Mouse (Mus musculus) macrophage (primary cell): ENCODE data around the gene Gss. TPM values are rescaled to one million over a fixed set of nuclear protein-coding genes. Genes with fewer than 3 reads are reported as not detected.

ENCODE experiments used
- H3K27ac ChIP-seq: fragments of 350-480 bp; formaldehyde crosslinking; 2 replicates; pipeline ENCODE4 v1.9.0; 2021
- H3K36me3 ChIP-seq: fragments of 350-480 bp; formaldehyde crosslinking; 2 replicates; pipeline ENCODE4 v1.9.0; 2021; ENCODE audit errors: inconsistent target
- H3K4me3 ChIP-seq: fragments of 350-480 bp; formaldehyde crosslinking; 2 replicates; pipeline ENCODE4 v1.9.0; 2021; ENCODE audit errors: inconsistent target
- H3K79me2 ChIP-seq: fragments of 350-480 bp; formaldehyde crosslinking; 2 replicates; pipeline ENCODE4 v1.9.0; 2021; ENCODE audit errors: inconsistent target
- WGBS: methylation state at CpG from one replicate; pipeline ENCODE4 v1.1.7; 2026; ENCODE audit warnings: inconsistent platforms; ENCODE audit not compliant: missing documents; 5-methylcytosine and 5-hydroxymethylcytosine counted together
- polyA plus RNA-seq: library from polyadenylated mRNA; stranded (reverse); fragments of 250-400 nt; gene quantifications from 3 replicates; pipeline ENCODE4 v1.2.4, GENCODE M21; 2018; ENCODE audit warnings: inconsistent platforms
- total RNA-seq, 78 experiments: library from RNA; depleted of rRNA; stranded (reverse); fragments of 250-400 nt; gene quantifications; 1 replicate in 9 of 78; 2 replicates in 24 of 78; 3 replicates in 43 of 78; 4 replicates in 2 of 78; pipeline ENCODE4 v1.2.4; 2018; ENCODE audit warnings: inconsistent platforms in 56 of 78

The Gss gene
- total RNA-seq (2018; cell fraction: chromatin; rRNA removed) = 10 to 100 TPM in 18 of 26 experiments, 1 to 10 TPM in 8; 4.7 to 43.5 (median 15.6) TPM
- total RNA-seq (2018; cell fraction: cytosol; rRNA removed) = 10 to 100 TPM in 25 of 26 experiments, 1 to 10 TPM in 1; 10.0 to 16.7 (median 14.0) TPM
- total RNA-seq (2018; cell fraction: nucleus; rRNA removed) = 10 to 100 TPM in 16 of 26 experiments, 1 to 10 TPM in 10; 4.8 to 17.8 (median 10.5) TPM
- polyA plus RNA-seq = 13.3 to 14.6 TPM (median 14.0 TPM) in 3 replicates

DNA sequence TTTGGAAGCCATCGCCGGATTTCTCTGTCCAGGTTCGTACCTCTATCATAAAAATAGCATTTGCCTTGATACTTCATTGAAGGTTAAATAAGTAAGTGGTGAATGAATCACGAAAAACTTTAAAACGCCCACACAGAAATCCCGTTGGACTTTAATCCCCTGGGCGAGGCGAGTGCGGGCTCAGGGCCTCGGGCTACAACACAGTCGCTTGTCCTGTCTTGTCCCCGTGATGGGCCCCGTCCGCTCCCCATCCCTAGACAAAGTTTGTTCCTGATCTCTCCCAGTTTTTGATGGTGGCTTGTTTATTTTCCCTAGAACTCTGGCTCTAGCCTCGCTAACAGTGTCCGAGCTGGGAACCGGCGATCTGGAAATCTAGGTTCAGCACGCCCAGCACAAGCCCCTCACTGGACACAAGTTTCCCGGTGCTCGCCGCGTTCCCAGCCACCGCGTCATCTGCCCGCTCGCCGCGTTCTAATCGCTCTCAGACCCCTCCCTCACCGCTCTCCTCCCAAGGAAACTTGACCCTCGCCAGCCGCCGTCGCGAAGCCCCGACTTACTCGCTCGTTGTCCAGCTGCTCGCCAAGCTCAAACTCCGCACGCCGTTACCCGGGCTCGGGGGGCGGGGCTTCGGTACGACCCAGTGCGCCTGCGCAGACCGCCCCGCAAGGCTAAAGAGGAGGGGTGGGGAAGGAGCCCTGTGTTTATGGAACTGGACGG lies at the start of gene Gss:
Gss (minus strand) TSS at position 674 of the 717 bp plus-strand sequence.
- H3K4me3 ChIP-seq = peak within 1 kb of the TSS; percentile 80
- WGBS = under 1% methylated on average over 53 of the region's 53 CpGs
- H3K36me3 ChIP-seq = no peaks in the 10 kb centered on the region
- H3K79me2 ChIP-seq = no peaks in the 10 kb centered on the region
- peak within 1 kb of the TSS; percentile 55 for H3K27ac ChIP-seq

- Histone ChIP-seq H3K36me3 (peaks cover 63% of the 10 kb centered on the region), H3K79me2 (no peaks in the 10 kb centered on the region), H3K27ac (peak overlapping the region; percentile 15; the same call in 1 of the 2 replicates)
Measured at GRCm38 (mm10) chr2:155641540-155642472, 49.2 kb upstream of the Gss start.

GRCm38 (mm10) chr2:155640656-155641055 lies 48.0 kb upstream of the Gss start:
- 95% methylated on average over 6 of the region's 6 CpGs for WGBS
- Histone ChIP-seq H3K27ac (no peak overlapping the region), H3K36me3 (peaks cover 67% of the 10 kb centered on the region), H3K4me3 (no peak overlapping the region), H3K79me2 (no peaks in the 10 kb centered on the region)

More at GRCm38 (mm10) chr2:155641540-155642472, 49.2 kb upstream of the Gss start:
- H3K4me3 ChIP-seq = no peak overlapping the region
- WGBS = 91% methylated on average over 18 of the region's 18 CpGs

DNA sequence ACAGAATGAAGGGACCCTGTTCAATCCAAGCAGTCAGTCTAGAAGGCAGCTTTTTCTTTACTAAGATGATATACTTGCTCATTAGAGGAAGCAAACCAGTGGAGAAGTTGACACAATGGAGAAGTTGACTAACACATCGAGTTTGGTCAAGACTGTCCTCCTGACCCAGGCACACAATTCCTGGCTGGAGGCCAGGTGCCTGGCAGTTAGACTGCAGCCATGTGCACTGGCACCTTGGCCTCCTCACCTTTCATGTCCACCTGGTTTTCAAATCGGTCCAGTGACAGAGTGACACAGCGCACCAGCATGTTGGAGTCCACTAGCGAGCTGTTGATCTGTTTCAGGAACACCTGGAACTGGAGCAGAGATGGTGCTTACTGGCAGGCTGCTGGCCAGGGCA lies 44.8 kb upstream of the Gss start:
- Histone ChIP-seq H3K36me3 (peaks cover 66% of the 10 kb centered on the region), H3K4me3 (no peak overlapping the region), H3K79me2 (no peaks in the 10 kb centered on the region), H3K27ac (no peak overlapping the region)
- WGBS = 77% methylated on average over 4 of the region's 4 CpGs

DNA sequence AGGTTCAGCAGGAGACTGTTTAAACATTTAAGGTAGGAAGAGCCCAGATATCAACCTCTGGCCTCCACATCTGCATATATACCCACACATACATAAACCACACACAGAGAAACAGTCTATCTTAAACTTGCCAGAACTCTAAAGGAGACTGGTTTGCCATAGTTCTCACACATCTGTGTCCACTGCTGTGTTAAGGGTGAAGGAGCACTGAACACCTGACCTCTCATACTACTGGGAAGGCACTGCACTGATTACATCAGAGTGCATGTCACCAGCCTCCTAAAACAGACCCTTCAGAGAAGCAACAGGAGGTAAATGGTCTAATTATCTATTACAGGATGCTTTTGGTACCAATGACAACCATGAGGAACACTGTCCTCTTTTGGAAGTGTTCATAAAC lies 44.3 kb upstream of the Gss start:
- Histone ChIP-seq H3K79me2 (no peaks in the 10 kb centered on the region), H3K27ac (no peak overlapping the region), H3K36me3 (peaks cover 66% of the 10 kb centered on the region), H3K4me3 (no peak overlapping the region)

GRCm38 (mm10) chr2:155635961-155636360 lies 43.4 kb upstream of the Gss start:
- WGBS = 87% methylated on average over 8 of the region's 8 CpGs
- Histone ChIP-seq H3K27ac (no peak overlapping the region), H3K36me3 (peaks cover 56% of the 10 kb centered on the region), H3K79me2 (no peaks in the 10 kb centered on the region), H3K4me3 (no peak overlapping the region)

GRCm38 (mm10) chr2:155634562-155634961 lies 42.0 kb upstream of the Gss start:
- H3K36me3 ChIP-seq = peaks cover 42% of the 10 kb centered on the region; the same call in 1 of the 2 replicates
- no peak overlapping the region for H3K27ac ChIP-seq
- 97% methylated on average over 8 of the region's 8 CpGs for WGBS
- H3K4me3 ChIP-seq = no peak overlapping the region
- no peaks in the 10 kb centered on the region for H3K79me2 ChIP-seq

DNA sequence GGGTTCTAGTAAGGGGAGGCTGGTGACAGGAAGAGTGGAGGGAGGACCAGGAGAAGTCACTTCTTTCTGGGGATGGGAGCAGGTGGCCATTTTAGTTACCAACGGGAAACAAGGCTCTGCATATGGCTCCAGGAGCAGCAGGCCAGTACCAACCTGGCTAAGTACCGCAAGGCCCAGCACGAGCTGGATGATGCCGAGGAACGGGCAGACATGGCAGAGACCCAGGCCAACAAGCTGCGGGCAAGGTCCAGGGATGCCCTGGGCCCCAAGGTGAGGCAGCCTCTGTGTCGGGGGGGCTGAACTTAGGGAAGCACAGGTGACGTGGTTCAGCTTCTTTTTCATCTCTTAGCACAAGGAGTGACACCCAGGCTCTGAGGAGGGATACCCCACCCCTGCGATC lies 41.1 kb upstream of the Gss start:
- 95% methylated on average over 9 of the region's 9 CpGs for WGBS

DNA sequence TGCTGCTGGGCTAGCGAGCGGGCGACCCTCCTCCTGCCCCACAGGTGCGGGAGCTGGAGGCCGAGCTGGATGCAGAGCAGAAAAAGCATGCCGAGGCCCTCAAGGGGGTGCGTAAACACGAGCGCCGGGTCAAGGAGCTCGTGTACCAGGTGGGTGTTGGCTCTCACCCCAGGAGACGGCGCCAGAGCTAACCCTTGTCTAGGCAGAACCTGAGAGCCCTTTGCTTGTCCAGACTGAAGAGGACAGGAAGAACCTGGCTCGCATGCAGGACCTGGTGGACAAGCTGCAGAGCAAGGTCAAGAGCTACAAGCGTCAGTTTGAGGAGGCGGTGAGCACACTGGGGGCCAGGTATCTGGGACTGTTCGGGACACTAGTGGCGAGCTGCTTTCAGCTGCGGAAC lies 40.5 kb upstream of the Gss start:
- Histone ChIP-seq H3K79me2 (no peaks in the 10 kb centered on the region), H3K27ac (no peak overlapping the region), H3K36me3 (peaks cover 37% of the 10 kb centered on the region; the same call in 1 of the 2 replicates), H3K4me3 (no peak overlapping the region)
- 97% methylated on average over 14 of the region's 19 CpGs for WGBS

More for the DNA sequence above, 41.1 kb upstream of the Gss start:
- no peak overlapping the region for H3K4me3 ChIP-seq
- H3K27ac ChIP-seq = no peak overlapping the region
- peaks cover 37% of the 10 kb centered on the region; the same call in 1 of the 2 replicates for H3K36me3 ChIP-seq
- H3K79me2 ChIP-seq = no peaks in the 10 kb centered on the region

- H3K27ac ChIP-seq = no peak overlapping the region
- 91% methylated on average over 24 of the region's 30 CpGs for WGBS
- H3K79me2 ChIP-seq = no peaks in the 10 kb centered on the region
- H3K36me3 ChIP-seq = peaks cover 37% of the 10 kb centered on the region; the same call in 1 of the 2 replicates
- no peak overlapping the region for H3K4me3 ChIP-seq
Measured at GRCm38 (mm10) chr2:155632138-155632936, 39.7 kb upstream of the Gss start.

- Histone ChIP-seq H3K36me3 (peaks cover 25% of the 10 kb centered on the region; the same call in 1 of the 2 replicates), H3K27ac (no peak overlapping the region), H3K79me2 (no peaks in the 10 kb centered on the region), H3K4me3 (no peak overlapping the region)
- WGBS = 52% methylated on average over 41 of the region's 43 CpGs
Measured at GRCm38 (mm10) chr2:155630590-155631416, 38.2 kb upstream of the Gss start.

DNA sequence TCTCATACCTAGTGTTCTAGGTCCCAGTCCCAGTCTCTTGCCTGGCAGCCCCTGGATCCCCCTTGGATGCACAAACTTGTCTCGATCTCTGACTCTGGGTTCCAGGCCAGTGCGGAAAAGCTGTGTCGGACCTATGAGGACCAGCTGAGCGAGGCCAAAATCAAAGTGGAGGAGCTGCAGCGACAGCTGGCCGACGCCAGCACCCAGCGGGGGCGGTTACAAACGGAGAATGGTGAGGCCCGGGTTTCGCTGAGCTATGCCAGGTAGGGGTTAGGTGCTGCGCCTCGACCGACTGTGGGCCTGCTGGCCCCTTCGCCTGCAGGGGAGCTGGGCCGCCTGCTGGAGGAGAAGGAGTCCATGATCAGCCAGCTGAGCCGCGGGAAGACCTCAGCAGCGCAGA lies 37.5 kb upstream of the Gss start:
- Histone ChIP-seq H3K27ac (no peak overlapping the region), H3K4me3 (no peak overlapping the region), H3K79me2 (no peaks in the 10 kb centered on the region), H3K36me3 (peaks cover 18% of the 10 kb centered on the region; the same call in 1 of the 2 replicates)
- 44% methylated on average over 17 of the region's 20 CpGs for whole genome bisulfite sequencing

DNA sequence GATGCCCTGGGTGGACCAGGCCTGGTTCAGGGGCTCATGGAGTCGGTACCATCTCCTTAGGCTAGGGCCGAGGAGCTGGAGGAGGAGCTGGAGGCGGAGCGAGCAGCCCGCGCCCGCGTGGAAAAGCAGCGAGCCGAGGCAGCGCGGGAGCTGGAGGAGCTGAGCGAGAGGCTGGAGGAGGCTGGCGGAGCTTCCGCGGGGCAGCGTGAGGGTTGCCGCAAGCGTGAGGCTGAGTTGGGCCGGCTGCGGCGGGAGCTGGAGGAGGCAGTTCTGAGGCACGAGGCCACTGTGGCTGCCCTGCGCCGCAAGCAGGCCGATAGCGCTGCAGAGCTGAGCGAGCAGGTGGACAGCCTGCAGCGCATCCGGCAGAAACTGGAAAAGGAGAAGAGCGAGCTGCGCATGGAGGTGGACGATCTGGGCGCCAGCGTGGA lies 36.6 kb upstream of the Gss start:
- Histone ChIP-seq H3K36me3 (peaks cover 9% of the 10 kb centered on the region; the same call in 1 of the 2 replicates), H3K27ac (no peak overlapping the region), H3K79me2 (no peaks in the 10 kb centered on the region), H3K4me3 (no peak overlapping the region)
- WGBS = 2% methylated on average over 35 of the region's 35 CpGs
